Mouse (Mus musculus): Measurements from ENCODE around the gene Rad51b.

- no peak for TF ChIP-seq POLR2A (IDR thresholded peaks at IDR 0.05; ENCODE audit: low read depth, low read length)
- TF ChIP-seq SMC3 (IDR thresholded peaks at IDR 0.05; ENCODE audit: low read depth, low read length), result no peak
- TF ChIP-seq CTCF (conservative IDR thresholded peaks at IDR 0.05 in 1 of 2, IDR thresholded peaks at IDR 0.05 in 1 of 2; ENCODE audit: low read depth in 2 of 2, low read length in 2 of 2), result no peak
- TF ChIP-seq IRF4 (IDR thresholded peaks at IDR 0.05; ENCODE audit: low read depth, low read length), result no peak
Observed at GRCm38 (mm10) chr12:79663131-79663892, 366.2 kb downstream of the Rad51b start.
